Mouse (Mus musculus) MEL (cell line): ENCODE data around the gene Rmdn2.

Experiments
- CTCF ChIP-seq, 3 experiments: IDR thresholded peaks in 2 of 3; conservative IDR thresholded peaks in 1 of 3; 2 replicates each; pipeline ENCODE4 v1.5.1; 2011 to 2012; ENCODE audit warnings: low read length in 3 of 3, low read depth in 2 of 3, mild to moderate bottlenecking in 2 of 3, improper control_type of control experiment in 1 of 3, inconsistent platforms in 1 of 3, mixed read lengths in 1 of 3, moderate library complexity in 1 of 3; ENCODE audit not compliant: control insufficient read depth in 1 of 3, insufficient read depth in 1 of 3, poor library complexity in 1 of 3, severe bottlenecking in 1 of 3
- MAX ChIP-seq: IDR thresholded peaks from 2 replicates; pipeline ENCODE4 v1.6.1; 2011; ENCODE audit warnings: low read length, improper control_type of control experiment
- MAZ ChIP-seq: IDR thresholded peaks from 2 replicates; pipeline ENCODE4 v1.6.1; 2012; ENCODE audit warnings: low read depth, mild to moderate bottlenecking, inconsistent platforms, low read length, improper control_type of control experiment
- NELFE ChIP-seq: IDR thresholded peaks from 2 replicates; pipeline ENCODE4 v1.6.1; 2011; ENCODE audit warnings: low read depth, low read length, improper control_type of control experiment
- POLR2A ChIP-seq, 2 experiments: IDR thresholded peaks; 2 replicates each; pipeline ENCODE4 v1.6.1; 2011 to 2012; ENCODE audit warnings: low read length in 2 of 2, mild to moderate bottlenecking in 2 of 2, control low read depth in 1 of 2, improper control_type of control experiment in 1 of 2, low read depth in 1 of 2, moderate library complexity in 1 of 2; ENCODE audit not compliant: control insufficient read depth in 1 of 2, insufficient read depth in 1 of 2, poor library complexity in 1 of 2
- TBP ChIP-seq: IDR thresholded peaks from 2 replicates; pipeline ENCODE4 v1.8.0; 2011; ENCODE audit warnings: low read depth, low read length, improper control_type of control experiment
- ZMIZ1 ChIP-seq: IDR thresholded peaks from 2 replicates; pipeline ENCODE4 v1.6.1; 2012; ENCODE audit warnings: low read depth, mild to moderate bottlenecking, inconsistent platforms, low read length, improper control_type of control experiment, moderate library complexity

DNA sequence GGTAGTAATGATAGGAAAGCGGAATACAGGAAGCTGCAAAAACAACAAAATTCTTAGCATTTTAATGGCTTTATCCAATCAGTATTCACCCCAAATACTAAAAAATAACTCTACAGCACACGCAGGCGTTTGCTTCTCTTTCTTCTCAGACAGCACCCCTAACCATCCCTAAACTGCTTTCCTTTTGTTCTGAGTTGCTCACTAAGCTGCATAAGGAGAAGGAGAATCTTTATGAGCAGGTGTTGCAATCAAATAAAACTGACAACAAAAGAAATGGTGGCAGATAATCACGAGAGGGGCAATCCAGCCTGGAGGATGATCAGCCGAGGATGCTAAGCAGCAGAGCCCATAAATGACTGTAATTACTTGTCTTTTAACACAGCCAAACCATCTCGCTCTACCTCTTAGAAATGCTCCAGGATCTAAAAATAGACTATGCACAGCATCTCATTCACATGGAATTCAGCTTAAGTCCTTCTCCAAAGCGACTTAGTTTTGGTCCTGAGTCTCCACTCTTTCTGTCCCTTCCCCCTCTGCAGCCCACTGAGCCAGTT, 48.5 kb upstream of the Rmdn2 start:
- TF ChIP-seq POLR2A (IDR thresholded peaks at IDR 0.05; ENCODE audit: control insufficient read depth in 1 of 2, insufficient read depth in 1 of 2, low read depth in 1 of 2, low read length in 2 of 2, poor library complexity in 1 of 2) = no peak
- no peak for TF ChIP-seq MAZ
- TF ChIP-seq NELFE = no peak
- TF ChIP-seq ZMIZ1 = no peak
- no peak for TF ChIP-seq CTCF (IDR thresholded peaks at IDR 0.05 in 2 of 3, conservative IDR thresholded peaks at IDR 0.05 in 1 of 3; ENCODE audit: control insufficient read depth in 1 of 3, insufficient read depth in 1 of 3, low read depth in 2 of 3, low read length in 3 of 3, poor library complexity in 1 of 3, severe bottlenecking in 1 of 3)
- no peak for TF ChIP-seq TBP
- TF ChIP-seq MAX = no peak
